Mouse (Mus musculus): ENCODE data around the gene Gm38392.
"Not testable (repeated sequence)": the region's sequence is repeated elsewhere in the genome, so short reads cannot be mapped to it uniquely, and the experiment has no call there.

The Gm38392 gene

GRCm38 (mm10) chr3:88287110-88287509 is at the start of gene Gm38392:
Gene Gm38392 (minus strand): TSS chr3:88287210.
- DNase-seq = no peak

- DNase-seq = peak; percentile 95
These were observed 49.3 kb upstream of the Gm38392 start, which contains the start of the genes Tmem79 and Smg5 for GRCm38 (mm10) chr3:88336058-88337013. Gene Tmem79 (minus strand): TSS chr3:88336148. Gene Smg5 (plus strand): TSS chr3:88336260.

GRCm38 (mm10) chr3:88335436-88336053 is 48.5 kb upstream of the Gm38392 start:
- peak; percentile 56 for DNase-seq

- DNase-seq = no peak
These were observed 48.0 kb upstream of the Gm38392 start for GRCm38 (mm10) chr3:88334902-88335435.

- DNase-seq = no peak
These were observed 47.1 kb upstream of the Gm38392 start for GRCm38 (mm10) chr3:88334029-88334658.

GRCm38 (mm10) chr3:88331282-88331681 is 44.3 kb upstream of the Gm38392 start:
- DNase-seq = no peak

GRCm38 (mm10) chr3:88328956-88329355 is 41.9 kb upstream of the Gm38392 start:
- DNase-seq = no peak

- DNase-seq = peak; percentile 68
These were observed 38.0 kb upstream of the Gm38392 start, which contains the start of gene Glmp for GRCm38 (mm10) chr3:88324951-88325405. Gene Glmp (plus strand): TSS chr3:88325023.

GRCm38 (mm10) chr3:88299172-88299571 is 12.2 kb upstream of the Gm38392 start:
- no peak for DNase-seq

- no peak for DNase-seq
These were observed 10.4 kb upstream of the Gm38392 start for GRCm38 (mm10) chr3:88297321-88297851.

- peak; percentile 99 for DNase-seq
These were observed 9.7 kb upstream of the Gm38392 start, which contains the start of the genes Tsacc and Cct3 for GRCm38 (mm10) chr3:88296561-88297318. Gene Tsacc (minus strand): TSS chr3:88296999. Gene Cct3 (plus strand): TSS chr3:88297116.

- DNase-seq = no peak
These were observed 9.1 kb upstream of the Gm38392 start for GRCm38 (mm10) chr3:88296110-88296560.

GRCm38 (mm10) chr3:88295272-88295671 is 8.3 kb upstream of the Gm38392 start:
- peak; percentile 9 for DNase-seq

GRCm38 (mm10) chr3:88291970-88292369 is 5.0 kb upstream of the Gm38392 start:
- peak; percentile 8 for DNase-seq

GRCm38 (mm10) chr3:88288133-88288713 is 1.2 kb upstream of the Gm38392 start:
- not testable (repeated sequence) for DNase-seq

- not testable (repeated sequence) for DNase-seq
These were observed 1.5 kb downstream of the Gm38392 start for GRCm38 (mm10) chr3:88285565-88285895.

GRCm38 (mm10) chr3:88284815-88285564 is 2.0 kb downstream of the Gm38392 start:
- DNase-seq = not testable (repeated sequence)

- DNase-seq = not testable (repeated sequence)
These were observed 5.7 kb downstream of the Gm38392 start for GRCm38 (mm10) chr3:88281141-88281916.

GRCm38 (mm10) chr3:88280035-88280434 is 7.0 kb downstream of the Gm38392 start:
- DNase-seq = no peak

Measured in cerebellum, adult 9-11 months (tissue).